Mouse (Mus musculus): ENCODE measurements around the gene Thyn1. TPM values are rescaled to one million over a fixed set of nuclear protein-coding genes. Genes with fewer than 3 reads are reported as not detected.

Gene Thyn1
- total RNA-seq, 2 experiments from 2014 or later, result 22.6 to 27.6 TPM

DNA sequence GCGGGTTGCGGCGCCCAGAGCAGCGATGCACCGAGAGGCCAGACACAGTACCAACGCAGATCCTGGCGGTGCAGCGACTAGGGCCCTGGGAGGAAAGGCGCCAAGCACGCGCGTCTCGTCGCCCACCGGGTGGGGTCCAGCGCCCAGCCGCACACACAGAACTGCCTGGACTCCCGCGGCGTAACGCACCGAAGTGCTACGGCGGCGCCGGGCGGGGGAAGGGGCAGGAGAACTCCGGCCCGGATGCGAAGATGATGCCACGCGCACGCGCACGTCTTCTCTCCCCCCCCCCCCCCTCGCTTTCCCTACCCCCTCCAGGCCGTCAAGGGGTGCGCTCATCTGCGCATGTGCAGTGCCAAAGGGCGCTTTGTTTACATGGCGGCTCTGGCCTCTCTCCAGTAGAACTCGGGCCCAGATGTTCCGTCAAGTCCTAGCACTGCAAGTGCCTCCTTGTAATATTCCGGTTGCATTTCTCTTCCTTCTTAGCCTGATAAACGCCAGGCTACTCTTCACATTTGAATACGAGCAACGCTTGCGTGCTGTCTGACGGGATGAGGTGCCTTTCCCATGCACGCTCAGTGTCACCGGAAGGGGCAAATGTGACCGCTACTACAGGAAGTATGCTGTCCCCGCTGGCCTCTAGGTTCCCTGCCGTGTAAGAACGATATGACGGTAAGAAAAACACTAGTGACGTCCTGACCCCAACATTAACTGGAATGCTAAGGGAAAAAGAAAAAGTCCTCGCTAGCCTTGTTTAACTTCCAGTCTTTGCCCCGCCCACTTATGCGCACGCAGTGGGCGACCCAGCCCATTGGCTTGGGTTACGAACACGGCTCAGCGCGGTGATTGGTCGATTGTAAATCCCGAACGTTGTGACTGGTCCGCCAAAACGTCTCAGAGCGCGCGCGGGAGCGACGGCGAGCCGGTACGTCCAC lies 30.6 kb downstream of the Thyn1 start, which contains the start of the genes Vps26b and Ncapd3:
Vps26b (minus strand) TSS at position 238 of the 935 bp plus-strand sequence.
Ncapd3 (plus strand) TSS at position 348 of the 935 bp plus-strand sequence.
- peak; percentile 94 to 97 for DNase-seq
- intact Hi-C loops (cut with DNase I), result loop anchor here (1.0 kb wide), 1 partner anchor 31 kb away; the partner anchor contains the start of genes Acad8 and Thyn1

DNA sequence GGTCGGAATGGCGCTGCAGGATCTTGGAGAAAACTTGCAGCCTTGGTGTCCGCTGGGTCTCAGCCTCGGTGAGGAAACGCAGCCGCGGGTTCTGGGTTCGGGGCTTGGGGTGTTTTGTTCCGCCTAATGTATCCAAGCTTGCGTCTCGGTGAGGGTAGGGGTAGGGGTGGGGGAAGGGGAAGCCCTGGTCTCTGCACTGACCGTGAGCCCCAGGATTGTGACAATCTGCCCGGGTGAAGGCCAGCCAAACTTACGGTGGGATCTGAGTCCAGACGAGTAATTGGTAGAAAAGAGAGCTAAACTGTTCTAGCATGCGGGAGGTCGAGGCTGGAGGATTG lies 31.2 kb downstream of the Thyn1 start:
- DNase-seq, result no peak
- intact Hi-C loops (cut with DNase I), result loop anchor here (1.0 kb wide), 1 partner anchor 31 kb away; the partner anchor contains the start of genes Acad8 and Thyn1

DNA sequence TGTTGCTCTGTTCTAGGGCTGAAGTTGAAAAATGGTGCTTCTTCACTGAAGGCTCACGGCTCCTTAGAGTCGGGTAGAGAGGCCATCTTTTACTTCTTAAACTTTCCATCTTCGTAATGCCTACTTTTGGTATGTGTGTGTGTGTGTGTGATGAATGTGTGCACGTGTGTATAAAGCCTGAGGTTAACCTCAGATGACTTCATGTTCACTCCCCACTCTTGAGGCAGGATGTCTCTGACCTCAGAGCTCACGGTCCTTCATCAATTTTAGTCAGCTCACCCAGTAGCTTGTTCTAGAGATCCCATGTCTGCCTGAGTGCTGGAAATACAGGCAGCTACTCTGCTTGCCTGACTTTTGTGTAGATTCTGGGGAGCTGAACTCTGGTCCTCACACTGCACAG lies 44.4 kb downstream of the Thyn1 start:
- no peak for DNase-seq
- intact Hi-C loops (cut with DNase I), result no loop called here

DNA sequence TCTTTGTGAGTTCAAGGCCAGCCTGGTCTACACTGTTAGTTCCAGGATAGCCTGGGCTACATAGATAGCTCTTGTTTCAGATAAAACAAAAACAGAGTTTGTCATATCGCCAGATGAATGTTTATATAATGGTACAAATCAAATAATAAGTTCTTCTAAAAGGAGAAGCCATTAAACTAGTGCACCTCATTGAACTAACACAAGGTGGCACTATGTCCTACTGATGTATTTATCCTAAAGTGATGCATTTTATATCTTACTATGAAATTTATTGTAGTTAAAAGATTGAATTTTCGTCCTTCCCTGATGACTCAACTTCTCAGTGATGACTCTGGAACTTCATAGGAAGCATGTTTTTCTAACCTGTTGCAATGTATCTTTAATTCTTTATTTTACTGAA lies 50.0 kb downstream of the Thyn1 start:
- no peak for DNase-seq
- intact Hi-C loops (cut with DNase I), result no loop called here

Other genes starting within 250 kb of the Thyn1 start
- under 1 TPM; 0.16 to 0.56 TPM for gene Glb1l2, start 193.2 kb upstream of the Thyn1 start, total RNA-seq (2021)
- gene Glb1l3, start 138.8 kb upstream of the Thyn1 start, total RNA-seq (2021), result not detected
- gene Gm1110, start 76.6 kb upstream of the Thyn1 start, total RNA-seq (2021), result not detected
- gene Acad8, start 144 bp upstream of the Thyn1 start, total RNA-seq (2021), result 10 to 100 TPM; 60.0 to 61.0 TPM
- gene Vps26b, start 30.4 kb downstream of the Thyn1 start, total RNA-seq (2021), result 10 to 100 TPM; 30.5 to 32.2 TPM
- 10 to 100 TPM; 10.7 to 11.4 TPM for gene Ncapd3, start 30.5 kb downstream of the Thyn1 start, total RNA-seq (2021)
- 10 to 100 TPM; 14.3 to 18.3 TPM for gene Jam3, start 155.7 kb downstream of the Thyn1 start, total RNA-seq (2021)